Mouse (Mus musculus) E14TG2a.4 (cell line): ENCODE results near the gene Adgrl3.

Source experiments
- CTCF ChIP-seq: conservative IDR thresholded peaks from 2 replicates; pipeline ENCODE4 v1.5.1; 2014; ENCODE audit warnings: low read length
- NANOG ChIP-seq: IDR thresholded peaks from 2 replicates; pipeline ENCODE4 v1.6.1; 2014; ENCODE audit warnings: borderline replicate concordance, low read length, mixed read lengths

- TF ChIP-seq CTCF (no peak), NANOG (no peak)
These were observed 812.7 kb downstream of the Adgrl3 start for GRCm38 (mm10) chr5:81832679-81833078.
